Mouse (Mus musculus): ENCODE measurements around the gene Ppp1ca. TPM values are rescaled to one million over a fixed set of nuclear protein-coding genes. Genes with fewer than 3 reads are reported as not detected.

Gene Ppp1ca
- total and polyA plus RNA-seq, 2 experiments from 2014 or later: 480 to 551 TPM

DNA sequence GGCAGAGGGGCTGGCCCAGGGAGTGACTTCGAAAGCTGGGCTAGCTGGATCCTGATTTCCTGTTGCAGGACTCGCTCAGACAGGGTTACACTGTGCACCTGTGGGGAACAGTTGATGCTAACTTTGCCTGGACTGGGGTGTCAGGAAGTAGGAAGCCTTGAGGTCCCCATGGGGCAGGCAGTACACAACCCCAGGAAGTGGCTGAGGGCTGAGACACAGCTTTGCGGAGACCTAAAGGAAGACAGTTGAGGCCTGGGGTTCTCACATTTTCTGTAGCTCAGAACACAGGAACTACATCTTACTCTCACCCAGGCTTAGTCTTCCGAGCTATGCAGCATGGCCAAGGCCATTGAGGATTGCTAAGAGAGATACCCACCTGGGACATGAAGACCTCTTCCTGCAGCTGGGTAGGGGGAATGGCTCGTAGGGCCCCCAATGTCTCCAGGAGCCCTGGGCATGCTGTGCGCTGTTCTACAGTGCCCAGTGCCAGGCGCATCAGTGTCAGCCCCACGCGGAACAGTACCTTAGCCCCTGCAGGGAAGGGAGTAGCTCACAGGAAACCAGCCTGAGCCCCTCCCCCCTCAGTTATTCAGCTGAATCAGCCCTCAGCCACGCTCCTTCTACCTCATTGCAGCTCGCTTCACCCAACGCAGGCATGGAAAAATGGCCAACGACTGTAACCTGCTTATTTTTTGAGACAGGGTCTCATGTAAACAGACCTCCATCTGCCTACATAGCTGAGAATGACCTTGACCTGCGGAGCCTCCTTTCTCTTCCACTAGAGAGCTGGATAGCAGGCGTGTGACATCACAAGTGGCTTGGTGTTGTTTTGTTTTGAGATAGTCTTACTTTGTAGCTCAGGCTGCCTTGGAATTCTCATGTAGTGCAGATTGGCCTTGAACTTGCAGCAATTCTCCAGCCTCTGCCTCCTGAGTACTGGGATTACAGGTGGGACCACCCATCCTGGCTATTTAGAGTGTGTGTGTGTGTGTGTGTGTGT lies 6.6 kb upstream of the Ppp1ca start:
- Histone ChIP-seq H3K27ac (ENCODE audit: low read depth, low read length) (no peak overlapping the region), H3K4me3 (ENCODE audit: low read depth, low read length) (no peak overlapping the region), H3K36me3 (ENCODE audit: insufficient read depth) (no peaks in the 10 kb centered on the region), H3K4me2 (ENCODE audit: low read depth) (no peak overlapping the region), H3K4me1 (ENCODE audit: insufficient read depth) (no peaks in the 10 kb centered on the region; the same call in 1 of the 2 replicates), H3K27me3 (ENCODE audit: insufficient read depth, low read length) (no peaks in the 10 kb centered on the region), H3K9me3 (ENCODE audit: low read length) (no peaks in the 10 kb centered on the region), H3K9ac (no peak overlapping the region)
- DNase-seq (no peak), ATAC-seq (no peak)
- 63% methylated on average over 15 of the region's 15 CpGs for WGBS
- no peak for TF ChIP-seq CTCF (IDR thresholded peaks at IDR 0.05; ENCODE audit: low read depth)

DNA sequence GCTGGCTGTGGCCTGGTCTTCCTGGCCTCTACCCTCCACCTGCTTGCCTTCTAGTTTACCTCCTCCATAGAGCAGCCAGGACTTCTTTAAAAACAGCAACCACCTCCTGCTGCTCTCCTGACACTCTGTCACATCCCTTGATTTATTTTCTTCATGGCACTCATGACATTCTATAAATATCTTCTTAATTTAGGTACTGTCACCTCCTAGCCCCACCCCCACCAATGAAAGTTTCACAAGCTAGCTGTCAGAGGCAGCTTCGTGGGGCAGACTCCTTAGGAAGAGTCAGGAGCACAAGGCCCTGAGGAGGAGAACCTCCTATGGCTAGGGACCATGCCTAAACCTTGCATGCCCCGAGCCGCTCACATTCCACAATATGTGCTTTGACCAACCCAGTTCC lies 4.6 kb upstream of the Ppp1ca start:
- no peaks in the 10 kb centered on the region for H3K9me3 ChIP-seq (ENCODE audit: low read length)
- H3K4me2 ChIP-seq (ENCODE audit: low read depth): no peak overlapping the region
- no peak overlapping the region for H3K27ac ChIP-seq (ENCODE audit: low read depth, low read length)
- TF ChIP-seq CTCF (IDR thresholded peaks at IDR 0.05; ENCODE audit: low read depth): no peak
- 73% methylated on average over 3 of the region's 3 CpGs for WGBS
- no peaks in the 10 kb centered on the region for H3K36me3 ChIP-seq (ENCODE audit: insufficient read depth)
- no peaks in the 10 kb centered on the region for H3K27me3 ChIP-seq (ENCODE audit: insufficient read depth, low read length)
- ATAC-seq (no peak), DNase-seq (no peak)
- no peak overlapping the region for H3K9ac ChIP-seq
- no peaks in the 10 kb centered on the region for H3K4me1 ChIP-seq (ENCODE audit: insufficient read depth)
- no peak overlapping the region for H3K4me3 ChIP-seq (ENCODE audit: low read depth, low read length)

- no peaks in the 10 kb centered on the region for H3K9me3 ChIP-seq (ENCODE audit: low read length)
- ATAC-seq (no peak), DNase-seq (no peak)
- TF ChIP-seq CTCF (IDR thresholded peaks at IDR 0.05; ENCODE audit: low read depth): no peak
- no peak overlapping the region for H3K4me2 ChIP-seq (ENCODE audit: low read depth)
- WGBS: 81% methylated on average over 12 of the region's 12 CpGs
- no peak overlapping the region for H3K9ac ChIP-seq
- peaks cover 11% of the 10 kb centered on the region; the same call in 1 of the 2 replicates for H3K4me1 ChIP-seq (ENCODE audit: insufficient read depth)
- no peak overlapping the region for H3K27ac ChIP-seq (ENCODE audit: low read depth, low read length)
- H3K36me3 ChIP-seq (ENCODE audit: insufficient read depth): peaks cover 10% of the 10 kb centered on the region
- no peaks in the 10 kb centered on the region for H3K27me3 ChIP-seq (ENCODE audit: insufficient read depth, low read length)
- no peak overlapping the region for H3K4me3 ChIP-seq (ENCODE audit: low read depth, low read length)
Measured at GRCm38 (mm10) chr19:4189051-4189620, 2.7 kb upstream of the Ppp1ca start.

GRCm38 (mm10) chr19:4190831-4191334 lies 982 bp upstream of the Ppp1ca start, which contains the start of gene Tbc1d10c:
Gene Tbc1d10c, minus strand, starts transcription at chr19:4191284.
- Histone ChIP-seq H3K9me3 (ENCODE audit: low read length) (no peaks in the 10 kb centered on the region), H3K27me3 (ENCODE audit: insufficient read depth, low read length) (no peaks in the 10 kb centered on the region), H3K9ac (peak within 1 kb of the TSS; percentile 95), H3K4me3 (ENCODE audit: low read depth, low read length) (peak within 1 kb of the TSS; percentile 95), H3K36me3 (ENCODE audit: insufficient read depth) (peaks cover 27% of the 10 kb centered on the region), H3K4me2 (ENCODE audit: low read depth) (peak within 1 kb of the TSS; percentile 88), H3K4me1 (ENCODE audit: insufficient read depth) (peaks cover 11% of the 10 kb centered on the region; the same call in 1 of the 2 replicates), H3K27ac (ENCODE audit: low read depth, low read length) (peak within 1 kb of the TSS; percentile 94)
- ATAC-seq: no peak
- TF ChIP-seq CTCF (IDR thresholded peaks at IDR 0.05; ENCODE audit: low read depth): no peak
- 76% methylated on average over 4 of the region's 4 CpGs for WGBS
- no peak for DNase-seq

- peak overlapping the region; percentile 95 for H3K9ac ChIP-seq
- ATAC-seq (peak; percentile 64), DNase-seq (peak; percentile 49)
- peak overlapping the region; percentile 94 for H3K27ac ChIP-seq (ENCODE audit: low read depth, low read length)
- peak overlapping the region; percentile 95 for H3K4me3 ChIP-seq (ENCODE audit: low read depth, low read length)
- 1% methylated on average over 45 of the region's 52 CpGs for WGBS
- H3K4me1 ChIP-seq (ENCODE audit: insufficient read depth): peaks cover 11% of the 10 kb centered on the region; the same call in 1 of the 2 replicates
- no peak for TF ChIP-seq CTCF (IDR thresholded peaks at IDR 0.05; ENCODE audit: low read depth)
- H3K36me3 ChIP-seq (ENCODE audit: insufficient read depth): peaks cover 42% of the 10 kb centered on the region
- no peaks in the 10 kb centered on the region for H3K9me3 ChIP-seq (ENCODE audit: low read length)
- no peaks in the 10 kb centered on the region for H3K27me3 ChIP-seq (ENCODE audit: insufficient read depth, low read length)
- peak overlapping the region; percentile 88 for H3K4me2 ChIP-seq (ENCODE audit: low read depth)
Measured at GRCm38 (mm10) chr19:4192251-4192985, 553 bp downstream of the Ppp1ca start.

DNA sequence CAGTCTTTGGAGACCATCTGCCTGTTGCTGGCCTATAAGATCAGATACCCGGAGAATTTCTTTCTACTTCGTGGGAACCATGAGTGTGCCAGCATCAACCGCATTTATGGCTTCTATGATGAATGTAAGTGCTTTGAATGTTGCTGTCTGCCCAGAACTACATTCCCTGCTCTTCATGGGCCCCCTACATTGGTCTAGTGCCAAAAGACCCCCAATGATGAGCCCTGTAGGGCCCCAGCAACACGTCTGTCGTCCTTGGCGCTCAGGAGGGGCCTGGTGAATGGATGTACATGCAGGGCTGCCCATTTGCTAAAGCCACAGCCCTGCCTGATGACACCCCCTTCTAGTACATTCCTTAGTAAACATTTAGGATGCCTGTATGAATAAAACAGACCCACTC lies 1.3 kb downstream of the Ppp1ca start:
- Histone ChIP-seq H3K27ac (ENCODE audit: low read depth, low read length) (peak overlapping the region; percentile 94; the same call in 1 of the 2 replicates), H3K9me3 (ENCODE audit: low read length) (no peaks in the 10 kb centered on the region), H3K4me1 (ENCODE audit: insufficient read depth) (peaks cover 11% of the 10 kb centered on the region; the same call in 1 of the 2 replicates), H3K4me2 (ENCODE audit: low read depth) (peak overlapping the region; percentile 88), H3K9ac (peak overlapping the region; percentile 95), H3K4me3 (ENCODE audit: low read depth, low read length) (peak overlapping the region; percentile 95), H3K27me3 (ENCODE audit: insufficient read depth, low read length) (no peaks in the 10 kb centered on the region), H3K36me3 (ENCODE audit: insufficient read depth) (peaks cover 49% of the 10 kb centered on the region)
- no peak for TF ChIP-seq CTCF (IDR thresholded peaks at IDR 0.05; ENCODE audit: low read depth)
- WGBS: 47% methylated on average over 6 of the region's 6 CpGs
- no peak for DNase-seq
- no peak for ATAC-seq

Data from forebrain, postnatal 0 days (tissue).